Mouse (Mus musculus) heart, embryonic 16.5 days (tissue): ENCODE measurements around the gene Gpsm1. TPM values are rescaled to one million over a fixed set of nuclear protein-coding genes. Genes with fewer than 3 reads are reported as not detected.

Experiments
- ATAC-seq: fragments of 200-750 bp; cut with Nextera tagmentation; replicated peaks from 2 replicates; pipeline ENCODE4 v1.8.0; 2017; ENCODE audit warnings: moderate number of reproducible peaks; ENCODE audit not compliant: insufficient read depth, low FRiP score; ENCODE audit errors: extremely low read depth
- H3K27ac ChIP-seq: fragments of 300-500 bp; sonication (generic); 2 replicates; pipeline ENCODE4 v1.5.1; 2014; ENCODE audit warnings: mild to moderate bottlenecking, low read length, control low read depth, moderate library complexity
- H3K27me3 ChIP-seq: fragments of 300-500 bp; sonication (generic); 2 replicates; pipeline ENCODE4 v1.6.1; 2014; ENCODE audit warnings: low read length, mixed read lengths; ENCODE audit not compliant: control insufficient read depth, insufficient read depth
- H3K36me3 ChIP-seq: fragments of 300-500 bp; sonication (generic); 2 replicates; pipeline ENCODE4 v1.6.1; 2014; ENCODE audit not compliant: control insufficient read depth, insufficient read depth
- H3K4me1 ChIP-seq: fragments of 300-500 bp; sonication (generic); 2 replicates; pipeline ENCODE4 v1.6.1; 2014; ENCODE audit warnings: low read length, mixed read lengths; ENCODE audit not compliant: control insufficient read depth, insufficient read depth
- H3K4me2 ChIP-seq: fragments of 300-500 bp; sonication (generic); 2 replicates; pipeline ENCODE4 v1.6.1; 2014; ENCODE audit warnings: low read depth, mild to moderate bottlenecking, control low read depth, low read length
- H3K4me3 ChIP-seq: fragments of 300-500 bp; sonication (generic); 2 replicates; pipeline ENCODE4 v1.5.1; 2014; ENCODE audit warnings: mild to moderate bottlenecking, control low read depth, low read length
- H3K9ac ChIP-seq: fragments of 300-500 bp; sonication (generic); 2 replicates; pipeline ENCODE4 v1.6.1; 2014; ENCODE audit warnings: low read length, control low read depth
- H3K9me3 ChIP-seq: fragments of 300-500 bp; sonication (generic); replicated peaks from 2 replicates; pipeline ENCODE4 v1.6.1; 2016; ENCODE audit warnings: low read length; ENCODE audit not compliant: control insufficient read depth
- WGBS: fragments of 180-500 bp; shearing (Covaris S2); extraction: QIAGEN DNeasy Blood & Tissue Kit; methylation state at CpG from one replicate; pipeline ENCODE4 v1.1.7; 2014; 5-methylcytosine and 5-hydroxymethylcytosine counted together
- polyA plus RNA-seq: library from polyadenylated mRNA; unstranded; fragments of >200 nt; fragmentation: Nextera tagmentation; extraction: Ambion mirVana; gene quantifications from 2 replicates; pipeline ENCODE4 v1.2.1, GENCODE M21; 2015

The Gpsm1 gene
- polyA plus RNA-seq, 1 experiment from 2014 or later = 104 TPM

DNA sequence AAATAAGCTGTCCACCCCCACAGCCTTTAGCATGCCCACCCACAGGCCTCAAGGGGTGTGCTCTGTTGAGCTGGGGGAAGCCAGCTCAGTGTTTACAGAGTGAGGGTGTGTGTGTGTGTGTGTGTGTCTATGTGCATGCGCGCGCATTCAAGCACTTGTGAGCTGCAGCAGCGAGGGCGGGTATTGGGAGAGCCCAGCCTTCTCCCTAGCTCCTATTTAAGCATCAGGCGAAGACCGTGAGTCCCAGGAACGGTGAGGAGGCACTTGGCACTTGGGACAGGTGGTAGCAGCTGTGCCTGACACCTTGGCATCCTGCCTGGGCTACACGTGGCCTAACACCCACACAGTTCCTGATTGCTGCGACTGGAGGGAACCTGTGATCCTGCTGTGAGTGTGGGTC, 26.7 kb downstream of the Gpsm1 start:
- no peaks in the 10 kb centered on the region for H3K27me3 ChIP-seq
- peaks cover 20% of the 10 kb centered on the region for H3K36me3 ChIP-seq
- H3K27ac ChIP-seq = peak overlapping the region; percentile 98
- ATAC-seq = peak; percentile 69
- no peaks in the 10 kb centered on the region for H3K9me3 ChIP-seq
- peak overlapping the region; percentile 52 for H3K4me3 ChIP-seq
- peak overlapping the region; percentile 74 for H3K4me2 ChIP-seq
- WGBS = 20% methylated on average over 10 of the region's 10 CpGs
- H3K4me1 ChIP-seq = peaks cover 48% of the 10 kb centered on the region
- H3K9ac ChIP-seq = peak overlapping the region; percentile 80

DNA sequence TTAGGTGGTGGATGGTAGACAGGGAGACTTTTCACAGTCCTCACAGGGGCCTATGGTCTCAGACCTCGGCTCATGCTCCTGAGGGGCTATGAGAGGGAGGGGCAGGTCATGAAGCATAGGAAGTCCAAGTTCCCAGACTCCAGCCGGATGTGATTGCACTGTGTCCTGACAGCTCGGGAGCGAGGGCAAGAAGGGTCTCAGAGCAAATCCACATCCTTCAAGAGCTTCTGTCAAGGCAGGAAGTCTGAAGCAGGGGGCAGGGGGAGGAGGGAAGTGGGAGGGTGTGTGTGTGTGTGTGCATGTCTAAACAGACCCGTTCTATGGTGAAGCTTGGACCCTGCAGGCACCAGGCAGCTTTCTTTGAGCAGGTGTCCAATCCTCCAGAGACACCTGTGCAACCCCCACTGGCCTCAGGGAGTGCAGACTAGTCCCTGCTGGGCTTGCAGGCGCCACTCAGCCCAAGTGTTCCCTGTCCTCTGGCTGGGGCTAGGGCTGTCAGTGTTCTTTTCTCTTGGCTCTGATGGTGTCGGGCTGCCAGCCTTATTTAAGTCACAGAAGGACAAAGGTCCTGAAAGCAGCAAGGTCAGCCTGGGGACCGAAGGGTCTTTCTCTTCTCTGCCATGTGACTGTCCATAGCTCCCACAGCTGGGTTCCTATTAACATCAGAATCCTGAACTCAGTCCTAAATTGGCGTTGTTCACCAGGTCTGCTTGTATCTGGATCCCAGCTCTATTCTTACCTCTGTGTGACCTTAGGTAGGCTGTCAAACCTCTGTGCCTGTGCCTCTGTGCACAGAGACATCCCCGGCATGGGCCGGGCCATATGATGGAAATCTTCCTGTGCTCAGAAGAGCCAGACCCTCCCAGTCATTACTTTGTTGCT, 27.5 kb downstream of the Gpsm1 start:
- Histone ChIP-seq H3K9ac (peak overlapping the region; percentile 32), H3K4me1 (peaks cover 48% of the 10 kb centered on the region)

DNA sequence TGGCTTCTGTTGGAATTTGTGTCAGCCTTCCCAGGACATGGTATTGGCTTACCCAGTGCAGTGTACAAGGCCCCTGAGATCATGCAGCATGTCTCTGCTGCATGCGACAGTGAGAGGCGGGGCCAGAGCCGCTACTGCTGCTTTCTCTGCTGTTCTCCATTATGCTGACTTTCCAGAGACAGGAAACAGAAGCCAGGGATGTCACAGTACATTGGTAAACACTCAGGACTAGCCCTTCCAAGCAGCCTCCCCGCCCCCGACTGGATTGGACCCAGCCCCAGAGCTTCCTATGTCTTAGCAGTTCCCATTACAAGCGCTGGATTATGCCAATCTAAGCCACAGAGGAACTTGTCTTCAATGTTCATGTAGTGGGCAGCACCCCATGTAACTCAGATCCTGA, 32.9 kb downstream of the Gpsm1 start:
- Histone ChIP-seq H3K36me3 (peaks cover 27% of the 10 kb centered on the region), H3K4me3 (no peak overlapping the region), H3K4me2 (no peak overlapping the region), H3K9me3 (no peaks in the 10 kb centered on the region), H3K9ac (no peak overlapping the region), H3K27ac (peak overlapping the region; percentile 49), H3K27me3 (no peaks in the 10 kb centered on the region), H3K4me1 (peaks cover 24% of the 10 kb centered on the region)
- 54% methylated on average over 6 of the region's 6 CpGs for WGBS
- ATAC-seq = no peak

More for the DNA sequence above, 27.5 kb downstream of the Gpsm1 start:
- ATAC-seq = no peak
- Histone ChIP-seq H3K9me3 (no peaks in the 10 kb centered on the region), H3K27me3 (no peaks in the 10 kb centered on the region), H3K4me2 (peak overlapping the region; percentile 74), H3K27ac (peak overlapping the region; percentile 98), H3K36me3 (peaks cover 20% of the 10 kb centered on the region), H3K4me3 (no peak overlapping the region)
- 48% methylated on average over 11 of the region's 11 CpGs for WGBS

DNA sequence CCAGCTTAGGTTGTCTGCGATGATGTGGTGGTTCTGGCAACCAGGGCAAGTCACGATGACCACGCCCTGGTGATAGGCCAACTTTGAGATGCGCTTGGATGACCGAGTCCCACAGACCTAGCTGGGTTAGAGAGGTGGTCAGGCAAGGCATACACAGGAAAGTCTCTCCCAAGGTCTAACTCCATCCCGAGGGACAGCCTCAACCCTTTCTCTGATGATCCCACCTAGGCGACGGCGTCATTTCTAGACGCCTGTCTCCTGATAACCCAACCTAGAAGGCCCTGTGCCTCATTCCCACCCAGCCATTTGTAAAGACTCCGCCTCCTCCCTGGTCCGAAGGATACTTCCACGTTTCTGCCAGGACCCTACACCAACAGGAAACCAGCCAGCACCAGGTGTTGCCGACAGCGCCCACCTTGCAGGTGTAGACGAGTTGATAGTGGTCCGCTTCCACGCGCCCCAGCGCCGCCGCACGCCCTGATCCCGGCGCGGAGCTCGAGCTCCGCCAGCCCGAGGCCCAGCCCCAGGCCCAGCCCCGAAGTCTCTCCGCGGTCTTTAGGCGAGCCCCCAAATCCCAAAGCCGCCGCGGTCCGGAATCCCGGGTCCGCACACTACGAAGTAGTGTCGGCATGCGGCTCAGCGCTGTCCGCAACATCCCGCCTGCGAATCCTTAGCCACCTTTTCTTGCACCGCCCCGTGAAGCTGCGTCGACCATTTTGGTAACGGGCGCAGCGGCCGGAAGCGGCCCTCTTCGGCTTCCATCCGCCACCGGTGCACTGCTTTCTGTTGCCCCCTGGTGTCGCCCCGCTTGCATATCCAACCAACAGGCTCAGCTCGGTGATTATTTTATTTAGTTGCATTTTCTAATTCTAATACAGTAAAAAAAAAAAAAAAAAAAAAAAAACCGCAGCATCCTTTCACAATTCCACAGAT, 36.3 kb downstream of the Gpsm1 start, which contains the start of gene Dnlz:
Gene Dnlz, minus strand, starts transcription at position 753 of the 933 bp plus-strand sequence.
- peak; percentile 82 for ATAC-seq
- peak within 1 kb of the TSS; percentile 99 for H3K4me2 ChIP-seq
- H3K36me3 ChIP-seq = peaks cover 9% of the 10 kb centered on the region
- H3K4me3 ChIP-seq = peak within 1 kb of the TSS; percentile 89
- H3K4me1 ChIP-seq = peaks cover 19% of the 10 kb centered on the region
- no peaks in the 10 kb centered on the region for H3K9me3 ChIP-seq
- H3K27me3 ChIP-seq = no peaks in the 10 kb centered on the region
- WGBS = 2% methylated on average over 62 of the region's 62 CpGs
- peak within 1 kb of the TSS; percentile 97 for H3K9ac ChIP-seq
- peak within 1 kb of the TSS; percentile 84 for H3K27ac ChIP-seq

DNA sequence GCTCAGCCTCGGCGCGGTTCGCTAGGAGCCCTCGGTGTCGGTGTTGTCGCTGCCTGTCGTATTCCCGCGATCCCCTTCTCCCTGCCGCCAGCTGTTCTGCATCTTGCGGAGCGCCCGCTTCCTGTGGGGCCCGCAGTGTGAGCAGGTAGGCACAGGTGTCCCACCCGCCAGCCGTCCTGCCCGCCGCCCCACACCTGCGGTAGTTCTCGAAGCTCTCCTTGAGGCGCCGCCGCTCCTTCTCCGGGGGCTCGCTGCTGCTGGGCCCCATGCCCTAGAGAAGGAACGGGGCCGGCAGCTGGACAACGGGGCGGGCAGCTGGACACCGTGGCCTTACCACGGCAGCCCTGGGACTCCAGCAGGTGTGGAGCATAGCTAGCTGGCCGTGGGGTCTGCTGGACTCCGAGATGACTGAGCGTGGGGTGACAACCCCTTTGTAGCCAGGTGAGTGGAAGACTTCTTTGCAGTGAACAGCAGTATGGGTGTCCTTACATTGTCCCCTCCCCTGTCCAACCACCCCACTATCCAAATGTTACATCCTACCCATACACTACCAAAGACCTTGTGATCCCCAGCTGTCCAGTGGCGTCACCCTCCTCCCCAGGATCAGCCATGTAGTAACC, 37.1 kb downstream of the Gpsm1 start:
- peak overlapping the region; percentile 99 for H3K4me2 ChIP-seq
- 4% methylated on average over 36 of the region's 36 CpGs for WGBS
- peak overlapping the region; percentile 89 for H3K4me3 ChIP-seq
- H3K4me1 ChIP-seq = peaks cover 19% of the 10 kb centered on the region
- no peaks in the 10 kb centered on the region for H3K27me3 ChIP-seq
- H3K36me3 ChIP-seq = peaks cover 9% of the 10 kb centered on the region
- H3K9me3 ChIP-seq = no peaks in the 10 kb centered on the region
- peak overlapping the region; percentile 47 for H3K27ac ChIP-seq
- H3K9ac ChIP-seq = peak overlapping the region; percentile 93
- ATAC-seq = 0 out of 2 replicates have a peak, but pooled peaks have one; percentile 6

DNA sequence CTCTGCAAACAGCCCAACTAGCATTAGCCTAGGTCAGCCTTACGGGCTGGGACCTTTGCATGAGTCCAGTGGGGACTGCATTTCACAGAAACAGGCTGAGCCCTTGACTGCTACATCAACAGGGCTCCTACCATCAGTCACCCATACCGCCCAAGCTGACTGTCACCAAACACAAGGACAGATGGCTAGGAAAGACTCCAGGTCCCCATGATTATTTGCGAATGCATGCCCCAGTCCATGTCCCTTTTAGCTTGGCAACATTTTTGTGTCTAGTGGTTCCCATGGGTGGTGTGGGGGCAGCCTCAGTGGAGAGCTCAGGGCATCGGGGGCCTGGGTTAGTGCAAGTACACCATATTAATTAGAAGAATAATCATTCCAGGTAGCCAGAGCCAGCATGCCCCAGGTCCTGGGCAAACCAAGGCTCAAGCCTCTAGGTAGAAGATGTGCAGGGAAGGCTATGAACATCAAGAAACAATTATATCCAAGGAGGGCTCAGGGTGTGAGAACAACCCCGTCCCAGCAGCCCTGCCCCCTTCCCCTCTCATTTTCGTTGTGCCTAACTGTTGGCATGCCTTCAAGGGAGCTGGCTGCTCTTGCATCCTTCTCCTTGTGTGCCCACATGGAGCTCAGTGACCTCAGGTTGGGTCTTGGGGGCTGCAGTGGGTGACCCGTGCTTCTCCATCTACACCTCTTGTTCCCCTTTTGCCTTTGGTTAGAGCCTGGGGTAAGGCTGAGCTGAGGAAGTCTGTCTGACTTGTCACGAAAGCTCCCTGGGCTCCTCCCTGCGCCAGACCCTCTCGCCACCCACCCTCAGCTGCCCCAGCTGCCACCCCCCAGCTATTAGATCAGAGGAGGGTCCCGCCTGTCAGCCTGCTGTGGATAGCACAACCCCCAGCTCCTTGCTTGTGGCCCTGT, 38.0 kb downstream of the Gpsm1 start:
- H3K27ac ChIP-seq = no peak overlapping the region
- peak overlapping the region; percentile 93 for H3K9ac ChIP-seq
- H3K9me3 ChIP-seq = no peaks in the 10 kb centered on the region
- no peak for ATAC-seq
- H3K36me3 ChIP-seq = peaks cover 9% of the 10 kb centered on the region
- 82% methylated on average over 11 of the region's 11 CpGs for WGBS
- 0 out of 2 replicates have a peak overlapping the region, but pooled peaks have one; percentile 89 for H3K4me3 ChIP-seq
- H3K4me1 ChIP-seq = peaks cover 19% of the 10 kb centered on the region
- no peaks in the 10 kb centered on the region for H3K27me3 ChIP-seq
- H3K4me2 ChIP-seq = peak overlapping the region; percentile 99

DNA sequence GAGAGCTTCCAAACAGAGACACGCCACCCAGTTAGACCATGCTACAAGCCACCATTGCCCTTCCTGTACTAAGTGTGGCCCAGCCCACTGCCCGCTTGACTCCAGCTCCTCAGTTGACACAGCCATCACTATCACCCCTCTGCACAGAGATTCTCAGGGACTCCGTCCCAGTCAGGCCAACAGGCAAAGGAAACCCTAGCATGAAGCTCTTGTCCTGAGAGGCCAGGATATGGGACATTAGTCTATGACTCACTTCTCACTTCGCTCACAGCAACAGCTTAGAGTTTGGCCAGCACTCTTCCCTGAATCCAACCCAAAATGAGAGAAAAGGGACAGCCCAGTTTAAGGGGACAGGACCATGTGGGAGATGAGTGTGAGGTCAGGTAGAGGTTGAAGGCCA, 39.1 kb downstream of the Gpsm1 start:
- no peak overlapping the region for H3K27ac ChIP-seq
- no peak overlapping the region for H3K9ac ChIP-seq
- peaks cover 5% of the 10 kb centered on the region for H3K36me3 ChIP-seq
- H3K4me2 ChIP-seq = no peak overlapping the region
- no peak overlapping the region for H3K4me3 ChIP-seq
- no peaks in the 10 kb centered on the region for H3K9me3 ChIP-seq
- no peak for ATAC-seq
- H3K4me1 ChIP-seq = peaks cover 17% of the 10 kb centered on the region
- 88% methylated on average over 4 of the region's 4 CpGs for WGBS
- no peaks in the 10 kb centered on the region for H3K27me3 ChIP-seq

DNA sequence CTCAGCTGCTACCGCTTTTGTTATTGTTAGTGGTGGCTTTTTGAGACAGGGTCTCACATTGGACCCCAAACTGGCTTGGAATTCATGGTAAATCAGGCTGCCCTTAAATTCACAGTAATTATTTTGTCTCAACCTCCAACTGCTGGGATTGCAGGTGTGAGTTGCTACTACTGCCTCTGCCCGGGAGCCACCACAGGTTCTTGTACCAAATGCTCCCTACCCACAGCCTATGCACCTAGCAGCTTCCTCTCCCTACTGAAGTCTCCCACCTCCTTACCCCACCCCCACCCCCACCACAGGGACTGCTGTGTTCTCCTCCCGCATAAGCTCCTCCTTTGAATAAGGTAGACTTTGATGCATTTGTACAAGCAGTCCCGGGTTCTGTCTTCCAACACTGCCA, 40.9 kb downstream of the Gpsm1 start:
- Histone ChIP-seq H3K4me2 (no peak overlapping the region), H3K27ac (no peak overlapping the region), H3K36me3 (no peaks in the 10 kb centered on the region), H3K4me1 (peaks cover 10% of the 10 kb centered on the region), H3K27me3 (no peaks in the 10 kb centered on the region), H3K9ac (no peak overlapping the region), H3K4me3 (no peak overlapping the region), H3K9me3 (no peaks in the 10 kb centered on the region)
- ATAC-seq = no peak
- WGBS = 76% methylated on average over 4 of the region's 4 CpGs
